Mouse (Mus musculus): ENCODE measurements around the gene Erp44.

- TF ChIP-seq CTCF (IDR thresholded peaks at IDR 0.05; ENCODE audit: low read depth) = no peak
- no peak for TF ChIP-seq EP300 (IDR thresholded peaks at IDR 0.05; ENCODE audit: low read depth)
Observed at GRCm38 (mm10) chr4:48270532-48270931, 8.8 kb downstream of the Erp44 start.
